Mouse (Mus musculus) retina, postnatal 1 day (tissue): ENCODE data around the gene Rapgef2.
"Not testable (repeated sequence)": the region's sequence is repeated elsewhere in the genome, so short reads cannot be mapped to it uniquely, and the experiment has no call there.

ENCODE experiments used
- DNase-seq: peaks from one replicate; pipeline ENCODE4 v3.0.0-alpha.2; 2012

Gene Rapgef2

DNA sequence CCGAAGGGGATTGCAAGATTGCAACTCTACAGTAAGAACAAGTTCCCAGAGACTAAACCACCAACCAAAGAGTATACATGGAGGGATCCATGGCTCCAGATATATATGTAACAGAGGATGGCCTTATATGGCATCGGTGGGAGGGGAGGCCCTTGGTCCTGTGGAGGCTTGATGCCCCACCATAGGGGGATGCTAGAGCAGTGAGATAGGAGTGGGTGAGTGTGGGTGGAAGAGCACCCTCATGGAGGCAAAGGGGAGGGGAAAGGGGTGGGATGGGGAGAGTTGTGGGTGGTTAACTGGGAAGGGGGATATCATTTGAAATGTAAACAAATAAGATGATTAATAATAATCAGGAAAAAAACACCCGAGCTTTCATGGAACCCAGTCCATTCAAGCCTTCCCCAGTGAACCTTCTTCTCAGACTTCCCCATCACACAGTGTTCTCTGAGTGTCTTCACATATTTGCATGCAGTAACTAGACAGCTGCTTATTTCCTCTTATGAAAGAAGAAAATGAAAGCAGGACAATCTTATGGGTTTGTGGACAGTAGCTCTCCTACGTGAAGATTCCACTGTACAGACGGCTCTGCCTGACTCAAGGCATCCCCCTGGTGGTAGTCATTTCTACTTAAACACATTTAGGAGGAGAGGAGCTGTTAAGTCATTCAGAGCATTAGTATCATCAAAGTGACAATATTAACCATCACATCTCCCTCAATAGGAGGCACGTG is 89.4 kb downstream of the Rapgef2 start:
- DNase-seq: peak; percentile 68

DNA sequence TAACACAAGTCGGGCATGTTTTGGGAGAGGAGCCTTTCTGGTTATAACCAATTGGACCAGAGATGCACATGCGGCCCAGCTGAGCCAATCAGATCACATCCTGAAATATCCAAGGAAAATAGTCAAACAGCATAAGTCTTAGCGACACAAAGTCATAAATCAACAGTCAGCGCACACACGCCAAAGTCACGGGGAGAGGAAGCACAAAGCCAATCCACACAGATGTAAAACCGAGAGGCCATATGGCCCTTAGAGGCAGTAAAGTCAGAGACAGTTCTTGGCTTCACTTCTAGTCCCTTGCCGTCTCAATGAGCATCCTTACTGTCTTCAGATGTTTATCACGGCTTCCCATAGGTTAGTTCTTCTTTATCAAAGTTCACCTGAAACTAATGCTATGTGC is 91.0 kb downstream of the Rapgef2 start:
- no peak for DNase-seq

DNA sequence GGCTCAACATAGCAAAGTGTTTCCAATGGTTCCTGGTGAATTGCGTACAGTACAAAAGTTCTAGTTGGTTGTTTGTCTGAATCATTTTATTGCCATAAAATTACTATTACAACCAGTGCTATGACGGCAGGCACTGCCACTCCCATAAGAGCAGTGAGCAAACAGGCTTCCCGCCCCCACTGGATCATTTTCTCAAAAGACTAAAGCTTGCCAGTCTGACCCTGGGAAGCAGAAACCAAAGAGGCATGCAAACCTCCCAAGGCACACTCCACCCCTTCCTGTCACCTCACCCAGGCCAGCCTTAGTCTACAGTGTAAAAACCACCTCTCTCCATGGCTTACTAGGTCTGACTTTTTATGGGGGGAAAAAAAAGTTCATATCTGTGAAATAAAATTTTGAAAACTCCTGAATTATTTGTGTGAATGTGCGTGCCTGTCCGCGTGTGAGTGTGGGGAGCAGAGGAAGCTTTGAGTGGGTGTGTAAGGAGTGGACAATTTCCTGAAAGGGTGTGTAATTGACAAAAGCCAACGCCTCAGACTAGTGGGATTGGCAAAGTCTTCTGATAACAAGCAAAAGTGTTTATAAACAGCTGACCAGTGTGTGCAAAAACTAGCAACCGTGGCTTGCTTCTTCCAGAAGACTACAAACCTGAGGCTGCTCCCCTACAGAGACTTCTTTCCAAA is 92.1 kb downstream of the Rapgef2 start:
- no peak for DNase-seq

DNA sequence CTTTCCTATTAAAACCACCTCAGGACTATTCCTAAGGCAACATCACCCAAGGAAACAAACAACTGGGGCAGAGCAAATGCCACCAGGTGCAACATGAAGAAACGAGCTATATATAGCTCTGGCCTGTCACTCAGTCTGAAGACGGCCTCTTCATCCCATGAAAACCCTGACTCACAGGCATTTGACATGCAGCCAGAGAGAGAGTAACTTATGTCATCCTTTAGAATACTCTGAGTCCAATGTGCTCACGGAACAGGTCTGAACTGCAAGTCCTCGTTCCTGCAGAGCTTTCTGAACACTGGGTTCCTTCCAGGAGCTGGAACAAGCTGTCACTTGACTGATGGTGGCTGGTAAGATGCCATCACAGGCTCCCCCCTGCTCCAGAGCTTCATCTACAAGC is 93.3 kb downstream of the Rapgef2 start:
- DNase-seq: no peak

DNA sequence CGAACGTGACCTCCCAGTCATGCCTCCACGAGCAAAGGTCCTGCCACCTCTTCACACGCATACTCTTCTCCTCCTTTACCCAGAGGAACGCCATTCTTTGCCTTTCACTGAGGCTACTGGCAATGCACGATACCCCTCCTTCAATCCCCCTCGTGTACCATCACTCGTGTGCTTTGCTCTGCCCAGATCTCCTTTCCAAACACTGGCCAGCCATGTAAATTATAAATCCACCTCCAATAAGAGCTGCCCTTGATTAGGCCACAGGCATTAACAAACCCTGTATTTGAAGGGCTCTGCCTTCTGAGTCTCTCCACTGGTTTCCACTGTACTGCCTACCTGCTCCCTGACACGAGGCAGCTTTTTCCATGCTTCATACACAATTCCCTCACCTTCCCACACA is 94.3 kb downstream of the Rapgef2 start:
- DNase-seq: no peak

DNA sequence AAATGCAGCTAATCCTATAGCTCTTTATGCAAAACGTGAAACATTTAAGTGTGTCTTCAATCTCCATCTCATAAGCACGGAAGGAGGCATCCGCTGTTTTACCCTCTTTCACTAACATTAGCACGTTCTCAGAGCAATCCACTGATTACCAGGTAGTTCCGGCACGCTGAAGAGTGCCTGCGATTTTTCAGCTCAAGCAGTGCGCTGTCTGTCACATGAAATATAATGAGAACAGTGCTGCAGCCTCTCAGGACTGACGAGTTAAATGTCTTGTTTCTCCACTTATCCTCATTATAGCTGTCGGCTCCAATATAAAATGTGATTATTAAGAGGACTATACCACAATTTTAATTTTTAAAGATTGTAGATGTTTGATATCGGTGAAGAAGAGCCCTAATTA is 94.8 kb downstream of the Rapgef2 start:
- DNase-seq: no peak

DNA sequence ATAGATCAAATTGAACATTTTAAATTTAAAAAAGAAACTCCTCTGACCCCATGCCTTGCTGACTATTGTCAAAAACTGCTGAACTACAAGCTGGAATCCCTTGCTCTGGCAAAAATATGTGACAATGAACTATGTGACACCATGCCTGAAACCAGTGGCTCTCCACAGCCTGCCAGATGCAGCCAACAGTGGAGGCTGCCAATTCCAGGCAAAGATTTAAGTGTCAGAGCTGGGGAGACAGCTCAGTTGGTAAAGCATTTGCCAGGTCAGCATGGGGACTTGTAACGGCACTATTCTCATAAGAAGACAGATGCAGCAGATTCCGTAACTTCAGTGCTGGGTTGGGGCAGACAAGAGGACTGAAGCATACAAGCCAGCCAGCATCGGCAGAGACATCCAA is 95.9 kb downstream of the Rapgef2 start:
- no peak for DNase-seq

DNA sequence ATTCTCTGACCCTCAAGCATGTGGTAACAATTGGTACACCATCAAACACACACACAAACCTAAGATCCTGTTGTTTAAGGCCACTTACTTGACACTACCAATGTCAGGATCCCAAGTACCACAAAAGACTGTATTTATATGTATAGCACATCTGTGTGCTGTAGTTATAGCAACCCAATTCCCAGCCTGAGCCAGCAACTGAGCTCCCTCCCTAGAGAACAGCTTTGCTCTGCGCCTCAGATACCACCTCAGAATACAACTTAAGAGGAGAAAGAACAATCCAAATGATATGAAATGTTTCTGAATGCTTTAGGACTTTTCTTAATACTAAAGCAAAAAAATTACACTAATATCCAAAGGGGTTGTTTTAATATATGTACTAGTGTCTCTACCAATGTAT is 98.4 kb downstream of the Rapgef2 start:
- no peak for DNase-seq

DNA sequence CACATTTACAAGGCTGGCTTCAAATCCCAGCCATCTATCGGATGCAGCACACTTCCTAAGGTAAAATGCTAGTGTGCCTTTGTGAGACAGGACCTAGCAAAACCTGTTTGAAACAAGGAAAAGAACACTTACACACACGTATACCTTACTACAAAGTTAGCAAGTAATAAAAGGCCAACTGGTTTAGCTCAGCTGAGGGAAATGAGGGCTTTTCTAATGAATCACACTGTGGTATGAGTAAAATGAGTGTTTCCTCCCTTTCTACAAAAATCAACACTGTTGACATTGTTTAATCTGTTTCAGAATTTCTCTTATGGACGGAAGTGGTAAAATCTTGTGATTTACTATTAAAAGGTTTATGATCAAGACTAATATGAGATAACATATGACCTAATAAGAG is 104.0 kb downstream of the Rapgef2 start:
- no peak for DNase-seq

DNA sequence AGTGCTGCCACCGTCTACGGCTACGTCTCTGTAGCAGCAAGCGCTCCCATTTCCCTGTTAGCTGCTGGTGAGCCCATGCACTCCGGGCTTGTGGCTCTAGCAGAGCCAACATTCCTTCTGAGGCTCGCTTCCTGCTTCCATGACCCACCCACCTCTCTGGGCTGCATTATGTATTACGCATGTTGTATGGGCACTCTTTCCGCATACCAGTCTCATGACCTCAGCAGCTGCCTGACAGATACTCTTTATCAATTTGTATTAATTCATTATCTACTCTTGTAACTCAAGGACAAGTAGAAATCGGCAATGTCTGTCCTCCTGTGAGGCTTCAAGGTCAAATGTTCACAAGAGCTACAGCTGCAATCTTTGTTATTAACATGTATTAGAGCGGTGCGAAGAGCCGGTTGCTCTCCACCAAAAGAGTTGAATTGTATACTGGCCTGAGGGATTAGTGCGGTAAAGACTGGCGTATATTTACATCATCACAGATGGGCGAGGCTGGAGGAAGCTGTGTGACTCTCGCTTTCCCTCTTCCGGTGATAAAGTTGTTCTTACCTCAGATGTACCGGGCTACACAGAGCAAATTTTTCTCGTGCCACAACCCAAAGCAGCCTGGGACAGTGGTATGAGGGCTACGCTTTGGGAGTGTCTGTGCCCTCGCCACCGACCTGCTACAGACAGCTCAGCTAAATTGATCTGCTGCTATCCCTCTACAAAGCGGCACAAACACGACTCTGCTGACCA is 104.9 kb downstream of the Rapgef2 start:
- DNase-seq: peak; percentile 27

DNA sequence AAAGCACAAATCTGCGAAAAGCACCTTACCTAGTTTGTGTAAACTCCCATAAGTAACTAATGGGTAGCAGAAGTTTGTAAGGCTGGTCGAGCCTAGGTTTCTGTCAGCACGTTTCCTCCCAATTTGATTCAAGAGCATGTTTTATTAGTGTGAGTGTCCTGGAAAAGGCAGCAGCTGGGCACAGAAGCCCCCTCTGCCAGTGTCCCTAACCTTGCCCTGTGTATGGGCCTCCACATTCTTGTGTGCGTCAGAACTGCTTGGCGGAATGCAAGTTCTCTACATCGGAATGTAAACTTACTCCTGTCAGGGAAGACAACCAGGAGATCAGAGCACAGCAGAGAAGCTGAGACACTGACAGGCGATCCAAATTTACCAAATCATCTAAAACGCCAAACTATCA is 106.2 kb downstream of the Rapgef2 start:
- DNase-seq: no peak

DNA sequence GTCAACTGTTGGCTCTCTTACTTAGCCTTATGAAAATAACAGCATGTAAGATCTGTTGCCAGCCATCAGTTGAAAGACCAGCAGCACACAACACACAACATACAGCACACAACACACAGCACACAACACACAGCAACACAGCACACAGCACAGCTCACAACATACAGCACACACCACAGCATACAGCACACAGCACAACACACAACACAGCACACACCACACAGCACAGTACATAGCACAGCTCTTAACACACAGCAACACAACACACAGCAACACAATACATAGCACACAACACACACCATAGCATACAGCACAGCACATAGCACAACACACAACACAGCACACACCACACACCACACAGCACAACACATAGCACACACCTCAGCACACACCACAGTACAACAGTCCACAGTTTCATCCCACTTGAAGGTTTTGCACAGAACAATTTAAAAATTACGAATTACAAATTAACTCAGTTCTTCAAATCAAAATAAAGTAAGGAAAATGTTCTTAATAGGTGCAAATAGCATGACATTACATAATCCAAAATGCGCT is 106.7 kb downstream of the Rapgef2 start:
- no peak for DNase-seq

DNA sequence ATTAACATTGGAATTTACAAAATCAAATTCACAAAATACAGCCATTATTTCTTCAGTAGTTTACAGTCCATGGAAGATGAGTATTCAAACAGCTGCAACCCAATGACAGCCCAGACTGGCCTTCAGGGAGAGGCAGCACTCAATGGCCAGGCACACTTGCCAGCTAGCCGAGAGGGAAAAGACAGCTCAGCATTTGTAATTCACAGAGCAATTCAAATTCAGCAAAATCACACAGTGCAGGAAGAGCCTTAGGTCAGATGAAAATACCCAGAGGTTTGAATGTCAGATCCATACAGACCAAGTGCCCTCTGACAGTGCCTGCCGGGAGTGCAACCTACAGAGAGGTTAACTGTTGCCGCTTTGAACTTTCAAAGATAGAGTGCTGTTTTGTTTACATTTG is 107.6 kb downstream of the Rapgef2 start:
- DNase-seq: no peak

DNA sequence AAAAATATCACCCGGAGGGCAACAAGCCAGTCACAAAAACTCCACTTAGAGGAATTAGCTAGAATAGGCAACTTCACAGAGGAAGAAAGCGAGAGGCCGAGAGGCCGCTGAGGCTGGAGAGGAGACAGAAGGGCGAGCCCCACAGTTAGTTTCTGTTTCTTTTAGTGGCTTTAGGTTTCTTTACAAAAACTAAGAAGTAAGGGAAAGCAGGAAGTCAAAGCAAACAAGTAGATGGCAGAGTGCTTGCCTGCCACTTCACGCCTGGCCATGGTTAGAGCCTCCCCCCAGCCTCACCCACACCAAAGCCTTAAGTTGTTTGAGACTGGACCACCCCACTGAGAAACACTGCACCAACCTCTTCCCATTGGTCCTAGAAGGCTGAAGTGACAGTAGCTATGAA is 108.2 kb downstream of the Rapgef2 start:
- no peak for DNase-seq

DNA sequence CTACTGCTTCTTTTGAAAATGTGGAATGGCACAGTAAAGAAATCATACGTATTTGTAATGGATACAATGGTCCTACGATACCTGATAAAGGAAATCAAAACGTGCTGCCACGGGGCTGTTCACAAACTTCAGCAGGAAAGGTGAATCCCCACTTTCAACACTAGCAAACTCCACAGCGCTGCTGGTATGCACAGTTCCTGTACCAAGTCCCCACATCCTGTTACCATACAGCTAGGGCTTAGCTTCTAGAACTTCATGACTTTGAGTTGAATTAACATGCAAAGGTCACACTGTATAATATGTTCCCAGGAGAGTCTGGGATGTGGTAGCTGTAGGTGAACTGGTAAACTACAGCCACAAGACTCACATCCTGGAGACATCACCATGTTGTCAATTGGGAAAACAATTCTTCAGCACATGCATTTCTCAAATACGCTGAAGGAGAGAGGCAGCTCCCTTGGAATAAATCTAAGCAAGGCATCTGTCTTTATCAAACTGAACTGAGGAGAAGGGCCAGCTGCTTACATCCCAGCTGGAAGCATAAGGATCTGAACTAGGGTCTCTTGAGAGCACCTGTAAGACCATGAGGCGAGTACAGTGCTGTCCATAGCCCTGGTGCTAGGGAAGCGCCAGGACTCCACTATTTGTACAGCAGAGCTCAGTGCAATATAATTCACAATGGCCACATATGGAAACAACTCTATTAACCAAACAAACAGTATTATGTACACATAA is 109.0 kb downstream of the Rapgef2 start:
- DNase-seq: no peak

DNA sequence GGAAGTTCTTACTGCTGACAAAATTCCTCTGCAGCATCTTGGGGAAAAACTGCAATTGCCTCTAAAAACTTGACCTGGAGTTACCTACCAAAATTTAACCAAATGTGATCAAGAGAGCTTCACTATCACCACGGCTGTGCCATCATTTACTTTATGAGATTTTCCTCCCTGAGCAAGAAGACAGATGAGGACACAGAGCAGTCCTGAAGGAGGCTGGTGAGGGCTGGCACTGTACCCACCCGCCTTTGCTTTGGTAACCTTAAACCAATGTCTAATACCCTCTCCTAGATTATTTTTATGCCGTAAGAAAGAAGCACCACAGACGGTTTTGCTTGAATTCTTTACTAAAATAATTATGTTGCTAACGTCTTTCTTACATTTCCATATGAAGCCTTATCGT is 112.1 kb downstream of the Rapgef2 start:
- no peak for DNase-seq

DNA sequence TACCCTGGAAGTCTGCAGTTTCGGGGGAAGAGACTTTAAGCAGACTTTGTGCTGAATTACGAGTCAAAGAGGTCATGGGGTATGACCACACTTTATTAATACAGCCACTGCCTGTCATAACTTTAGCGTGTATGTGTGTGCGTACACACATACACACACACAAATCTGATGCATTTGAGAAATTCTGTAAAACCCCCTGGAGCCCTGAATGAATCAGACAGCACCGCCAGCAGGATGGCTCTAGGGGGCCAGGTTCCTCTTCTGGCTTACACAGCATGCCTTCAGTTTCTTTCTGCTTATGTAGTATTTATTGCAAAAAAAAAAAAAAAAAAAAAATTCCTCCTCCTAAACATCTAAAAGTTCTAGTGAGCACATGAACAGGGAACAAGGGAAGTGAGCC is 113.0 kb downstream of the Rapgef2 start:
- DNase-seq: no peak

DNA sequence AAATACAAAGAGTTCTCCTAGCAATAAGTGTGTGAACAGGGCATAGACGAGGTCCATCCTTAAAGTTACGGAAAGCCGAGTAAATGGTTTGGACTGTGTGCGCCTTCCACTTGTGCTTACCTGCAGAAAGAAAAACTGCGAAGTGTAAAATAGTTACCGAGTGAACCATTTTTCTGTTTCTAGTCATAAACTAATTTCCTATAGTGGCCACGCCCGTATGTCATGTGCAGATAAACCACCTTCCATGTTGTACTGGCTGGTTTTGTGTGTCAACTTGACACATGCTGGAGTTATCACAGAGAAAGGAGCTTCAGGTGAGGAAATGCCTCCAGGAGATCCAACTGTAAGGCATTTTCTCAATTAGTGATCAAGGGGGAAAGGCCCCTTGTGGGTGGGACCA is 115.2 kb downstream of the Rapgef2 start:
- DNase-seq: not testable (repeated sequence)

DNA sequence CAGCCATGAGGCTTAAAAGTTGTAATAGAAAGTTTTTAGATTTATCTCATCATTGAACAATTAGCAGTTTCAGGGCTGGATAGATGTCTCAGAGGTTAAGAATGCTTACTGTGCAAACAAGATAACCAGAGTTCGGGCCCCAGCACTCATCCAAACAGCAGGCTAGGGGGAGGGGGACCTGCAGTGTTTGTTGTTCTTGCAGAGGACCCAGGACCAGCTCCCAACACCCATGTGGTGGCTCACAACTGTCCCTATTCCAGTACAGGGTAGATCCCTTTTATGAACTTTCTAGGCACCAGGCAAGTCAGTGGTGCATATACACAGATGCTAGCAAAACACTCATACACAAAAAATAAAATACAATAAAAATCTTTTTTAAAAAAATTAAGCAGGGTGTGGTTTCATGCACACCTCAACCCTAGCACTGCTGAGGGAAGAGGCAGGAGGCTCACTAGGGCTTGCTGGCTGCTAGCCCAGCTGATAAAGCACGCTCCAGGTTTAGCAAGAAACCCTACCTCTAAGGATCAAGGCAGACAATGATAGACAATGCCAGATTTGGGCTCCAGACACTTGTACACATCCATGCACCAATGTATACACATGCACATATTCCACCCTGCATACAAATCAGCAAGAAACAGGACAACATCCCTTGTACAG is 118.0 kb downstream of the Rapgef2 start:
- no peak for DNase-seq

DNA sequence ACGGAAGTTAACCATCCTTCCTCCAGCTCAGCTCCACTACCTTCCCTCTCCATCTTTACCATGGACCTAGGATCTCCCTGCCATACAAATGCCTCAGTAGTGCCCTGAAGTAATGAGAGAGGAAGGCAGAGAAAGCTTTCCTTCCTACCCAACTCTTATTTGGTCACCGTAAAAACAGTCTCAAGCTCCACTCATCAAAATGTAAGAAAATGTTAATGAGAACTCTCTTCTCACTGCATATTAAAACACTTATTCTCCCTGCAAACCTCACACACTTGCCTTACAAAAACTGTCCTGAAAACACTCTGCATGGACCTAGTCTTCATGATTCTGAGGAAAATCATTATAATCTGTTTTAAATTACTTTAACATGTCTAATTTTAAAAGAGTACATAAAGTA is 118.7 kb downstream of the Rapgef2 start:
- DNase-seq: no peak

DNA sequence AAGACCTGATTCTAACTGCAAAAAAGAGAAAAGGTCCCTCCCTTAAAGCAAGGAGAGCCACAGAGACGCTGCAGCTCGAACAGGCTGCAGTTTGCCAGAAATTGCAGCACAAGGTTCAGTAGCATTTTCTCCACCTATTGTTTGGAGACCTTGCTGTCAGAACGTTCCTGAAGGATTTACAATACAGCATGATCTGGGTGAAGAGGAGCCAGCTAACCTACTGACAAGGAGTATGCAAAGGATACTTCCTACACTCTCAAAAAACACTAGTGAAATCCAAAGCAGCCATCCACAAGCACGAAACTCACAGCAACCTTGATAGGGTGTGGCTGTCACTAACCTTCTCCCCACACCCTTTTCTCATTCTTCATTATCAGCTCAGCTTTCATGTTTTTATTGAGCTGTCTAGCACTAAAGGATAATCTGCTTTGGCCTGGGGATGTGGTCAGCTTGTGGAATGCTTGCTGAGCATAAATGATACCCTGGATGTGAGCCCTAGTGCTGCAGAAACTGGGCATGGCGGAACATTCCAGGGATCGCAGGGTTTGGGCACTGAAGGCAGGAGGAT is 124.4 kb downstream of the Rapgef2 start:
- no peak for DNase-seq

DNA sequence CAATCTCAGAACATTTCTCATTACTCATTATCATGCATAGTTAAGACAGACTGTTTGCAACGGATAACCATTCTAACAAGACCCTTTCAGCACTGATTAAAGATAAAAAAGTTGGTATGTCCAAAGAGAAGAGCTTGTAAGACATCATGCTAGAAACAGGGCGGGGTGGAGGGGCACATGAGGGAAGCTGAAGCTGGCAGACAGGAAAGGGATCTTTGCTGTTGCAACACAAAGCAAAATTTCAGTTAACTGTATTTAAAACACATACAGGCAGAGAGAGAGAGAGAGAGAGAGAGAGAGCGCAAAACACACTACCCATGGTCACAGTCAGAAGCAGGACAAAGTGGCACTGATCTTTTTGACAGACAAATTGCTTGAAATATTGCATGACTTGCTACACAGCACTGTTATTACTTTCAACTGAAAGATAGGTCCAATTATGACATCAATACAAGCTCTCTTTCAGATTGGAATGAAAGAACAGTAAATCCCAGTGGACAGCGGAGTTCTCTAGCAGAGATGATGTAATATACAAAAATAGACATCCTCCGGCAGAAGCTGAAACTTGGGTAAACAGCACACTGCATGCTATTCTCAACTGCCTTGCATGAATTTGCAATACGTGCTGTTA is 125.1 kb downstream of the Rapgef2 start:
- DNase-seq: peak; percentile 34
